Comparison of ENCODE assay signal across 8 mouse cellular contexts in genomic region chr13:69610751-69611397, GRCm38 (mm10). TPM values are rescaled to one million over a fixed set of nuclear protein-coding genes. Genes with fewer than 3 reads are reported as not detected.
DNase-seq lines count a peak whose midpoint lies in the region; ATAC-seq lines count a peak whose summit lies in the region.

No protein-coding gene starts in this region.

- H3K36me3 ChIP-seq in neural tube, embryonic 11.5 days (ENCODE audit: control insufficient read depth, insufficient read depth, low read length): peaks cover 6% of the 10 kb centered on the region
- H3K36me3 ChIP-seq in forebrain, embryonic 13.5 days (ENCODE audit: poor library complexity, severe bottlenecking): peaks cover 19% of the 10 kb centered on the region
- H3K36me3 ChIP-seq in hindbrain, embryonic 13.5 days: peaks cover 23% of the 10 kb centered on the region
- H3K36me3 ChIP-seq in liver, embryonic 15.5 days (replicated peaks): peaks cover 20% of the 10 kb centered on the region
- peaks cover 23% of the 10 kb centered on the region for H3K36me3 ChIP-seq in neural tube, embryonic 15.5 days

- peak overlapping the region; percentile 63 for H3K9ac ChIP-seq in neural tube, embryonic 11.5 days (ENCODE audit: low read length)
- peak overlapping the region; percentile 69 for H3K9ac ChIP-seq in forebrain, embryonic 13.5 days
- peak overlapping the region; percentile 77 for H3K9ac ChIP-seq in hindbrain, embryonic 13.5 days
- H3K9ac ChIP-seq in liver, embryonic 15.5 days: peak overlapping the region; percentile 58
- peak overlapping the region; percentile 63 for H3K9ac ChIP-seq in neural tube, embryonic 15.5 days (replicated peaks)

- WGBS in neural tube, embryonic 11.5 days: under 1% methylated on average over 40 of the region's 40 CpGs
- WGBS in forebrain, embryonic 13.5 days: under 1% methylated on average over 40 of the region's 40 CpGs
- under 1% methylated on average over 40 of the region's 40 CpGs for WGBS in hindbrain, embryonic 13.5 days
- under 1% methylated on average over 40 of the region's 40 CpGs for WGBS in liver, embryonic 15.5 days (ENCODE audit: insufficient replicate concordance)
- under 1% methylated on average over 40 of the region's 40 CpGs for WGBS in neural tube, embryonic 15.5 days

- peak overlapping the region; percentile 92 for H3K4me2 ChIP-seq in neural tube, embryonic 11.5 days (ENCODE audit: low read depth)
- H3K4me2 ChIP-seq in forebrain, embryonic 13.5 days: peak overlapping the region; percentile 88
- H3K4me2 ChIP-seq in hindbrain, embryonic 13.5 days: peak overlapping the region; percentile 92
- peak overlapping the region; percentile 98 for H3K4me2 ChIP-seq in liver, embryonic 15.5 days
- peak overlapping the region; percentile 96 for H3K4me2 ChIP-seq in neural tube, embryonic 15.5 days

- peak; percentile 36; the same call in 1 of the 2 replicates for ATAC-seq in neural tube, embryonic 11.5 days (ENCODE audit: insufficient read depth, low FRiP score, low TSS enrichment)
- ATAC-seq in forebrain, embryonic 13.5 days: no peak; the same call in 1 of the 2 replicates
- peak; percentile 0 for ATAC-seq in hindbrain, embryonic 13.5 days (ENCODE audit: low FRiP score)
- ATAC-seq in liver, embryonic 15.5 days (ENCODE audit: insufficient read depth): no peak; the same call in 1 of the 2 replicates
- ATAC-seq in neural tube, embryonic 15.5 days (ENCODE audit: low FRiP score): peak; percentile 2; the same call in 1 of the 2 replicates

- H3K4me1 ChIP-seq in neural tube, embryonic 11.5 days (ENCODE audit: control insufficient read depth, insufficient read depth, low read length): peaks cover 14% of the 10 kb centered on the region
- H3K4me1 ChIP-seq in forebrain, embryonic 13.5 days: peaks cover 24% of the 10 kb centered on the region
- H3K4me1 ChIP-seq in hindbrain, embryonic 13.5 days (replicated peaks): peaks cover 19% of the 10 kb centered on the region
- peaks cover 21% of the 10 kb centered on the region for H3K4me1 ChIP-seq in liver, embryonic 15.5 days (replicated peaks)
- peaks cover 16% of the 10 kb centered on the region for H3K4me1 ChIP-seq in neural tube, embryonic 15.5 days

- no peak overlapping the region for H3K27ac ChIP-seq in neural tube, embryonic 11.5 days (ENCODE audit: low read depth, low read length)
- H3K27ac ChIP-seq in forebrain, embryonic 13.5 days: no peak overlapping the region
- H3K27ac ChIP-seq in hindbrain, embryonic 13.5 days: peak overlapping the region; percentile 37; the same call in 1 of the 2 replicates
- H3K27ac ChIP-seq in liver, embryonic 15.5 days (replicated peaks): no peak overlapping the region; the same call in 1 of the 2 replicates
- H3K27ac ChIP-seq in neural tube, embryonic 15.5 days (replicated peaks): peak overlapping the region; percentile 84

- H3K9me3 ChIP-seq in neural tube, embryonic 11.5 days (ENCODE audit: control insufficient read depth, low read length): no peaks in the 10 kb centered on the region
- no peaks in the 10 kb centered on the region for H3K9me3 ChIP-seq in forebrain, embryonic 13.5 days (replicated peaks)
- H3K9me3 ChIP-seq in hindbrain, embryonic 13.5 days: no peaks in the 10 kb centered on the region
- H3K9me3 ChIP-seq in liver, embryonic 15.5 days (replicated peaks): no peaks in the 10 kb centered on the region
- no peaks in the 10 kb centered on the region for H3K9me3 ChIP-seq in neural tube, embryonic 15.5 days (replicated peaks)

- H3K4me3 ChIP-seq in neural tube, embryonic 11.5 days (ENCODE audit: low read depth, low read length): peak overlapping the region; percentile 87
- H3K4me3 ChIP-seq in forebrain, embryonic 13.5 days: peak overlapping the region; percentile 97
- H3K4me3 ChIP-seq in hindbrain, embryonic 13.5 days: peak overlapping the region; percentile 93
- H3K4me3 ChIP-seq in liver, embryonic 15.5 days (replicated peaks): peak overlapping the region; percentile 90
- peak overlapping the region; percentile 99 for H3K4me3 ChIP-seq in neural tube, embryonic 15.5 days (replicated peaks)

- no peaks in the 10 kb centered on the region for H3K27me3 ChIP-seq in neural tube, embryonic 11.5 days (ENCODE audit: control insufficient read depth, insufficient read depth, low read length)
- no peaks in the 10 kb centered on the region for H3K27me3 ChIP-seq in forebrain, embryonic 13.5 days
- no peaks in the 10 kb centered on the region for H3K27me3 ChIP-seq in hindbrain, embryonic 13.5 days
- H3K27me3 ChIP-seq in liver, embryonic 15.5 days: 0 out of 2 replicates have a peak, but pooled peaks cover 7% of the 10 kb centered on the region
- no peaks in the 10 kb centered on the region for H3K27me3 ChIP-seq in neural tube, embryonic 15.5 days (replicated peaks)

- DNase-seq in neural tube, embryonic 11.5 days (ENCODE audit: low spot score): no peak
- no peak for DNase-seq in neural tube, embryonic 10.5 days (ENCODE audit: extremely low spot score, low spot score)
- DNase-seq in adrenal gland, postnatal 10 days: peak; percentile 63
- DNase-seq in layer of hippocampus, adult 9-11 months: no peak

RNA-seq across cellular contexts. Expression of gene Srd5a1, which starts 0.4 kb away (rescaled TPM):
- 26.0 and 27.1 TPM in 2 replicates for polyA plus RNA-seq in neural tube, embryonic 11.5 days (2014; fragmentation: Nextera tagmentation; extraction: Ambion mirVana)
- total RNA-seq in adrenal gland, postnatal 10 days (2021): 10 to 100 TPM; 12.0 to 13.3 TPM
- polyA plus RNA-seq in forebrain, embryonic 13.5 days (2015; fragmentation: Nextera tagmentation; extraction: Ambion mirVana): 25.4 and 31.6 TPM in 2 replicates
- 24.5 and 27.8 TPM in 2 replicates for polyA plus RNA-seq in hindbrain, embryonic 13.5 days (2015; fragmentation: Nextera tagmentation; extraction: Ambion mirVana)
- 3.0 and 3.8 TPM in 2 replicates for polyA plus RNA-seq in liver, embryonic 15.5 days (2015; fragmentation: Nextera tagmentation; extraction: Ambion mirVana)
- polyA plus RNA-seq in neural tube, embryonic 15.5 days (2015; fragmentation: Nextera tagmentation; extraction: Ambion mirVana): 26.4 and 27.5 TPM in 2 replicates

Comparison
In these comparisons a context has a peak if more than half of its experiments do, and no peak if none do; other contexts are left out.
1. H3K27ac ChIP-seq: peak in hindbrain, embryonic 13.5 days (single experiment) and neural tube, embryonic 15.5 days (single experiment); none in neural tube, embryonic 11.5 days (single experiment), forebrain, embryonic 13.5 days (single experiment) and liver, embryonic 15.5 days (single experiment).
2. ATAC-seq: peak in neural tube, embryonic 11.5 days (single experiment), hindbrain, embryonic 13.5 days (single experiment) and neural tube, embryonic 15.5 days (single experiment); none in forebrain, embryonic 13.5 days (single experiment) and liver, embryonic 15.5 days (single experiment).
3. Peak in every context shown above with its lines, with median percentiles within 50 percentile points of each other: H3K4me2 ChIP-seq, H3K4me3 ChIP-seq and H3K9ac ChIP-seq.